Mouse (Mus musculus) ES-Bruce4 (cell line): ENCODE measurements around the gene Get4.

Source experiments
- EP300 ChIP-seq: IDR thresholded peaks from 2 replicates; pipeline ENCODE4 v1.6.1; 2011; ENCODE audit warnings: low read depth, low read length; ENCODE audit not compliant: insufficient read depth
- POLR2A ChIP-seq: IDR thresholded peaks from one replicate; pipeline ENCODE4 v1.8.1; 2011; ENCODE audit warnings: low read length; ENCODE audit not compliant: insufficient read depth

- TF ChIP-seq POLR2A (no peak), EP300 (no peak)
Measured at GRCm38 (mm10) chr5:139208183-139208582, 43.9 kb upstream of the Get4 start.
